Mouse (Mus musculus): ENCODE results near the gene Nkx2-3. TPM values are rescaled to one million over a fixed set of nuclear protein-coding genes. Genes with fewer than 3 reads are reported as not detected.

Gene Nkx2-3
- total RNA-seq (2021): under 1 TPM in 1 of 2 experiments, not detected in 1; 0.12 TPM
- long read RNA-seq, experiment 1: 0 reads
- long read RNA-seq, experiment 2, partial matches to known transcripts: 0 of 1 reads
- long read RNA-seq, experiment 2, other reads (novel, unspliced or antisense): 1 of 1 reads

- no peak for DNase-seq
Observed at GRCm38 (mm10) chr19:43612051-43612450, at the start of gene Nkx2-3. Nkx2-3 (plus strand) TSS chr19:43612325.

GRCm38 (mm10) chr19:43563166-43563565, 49.0 kb upstream of the Nkx2-3 start:
- peak; percentile 32 for DNase-seq

GRCm38 (mm10) chr19:43568298-43568697, 43.8 kb upstream of the Nkx2-3 start:
- DNase-seq: no peak

DNA sequence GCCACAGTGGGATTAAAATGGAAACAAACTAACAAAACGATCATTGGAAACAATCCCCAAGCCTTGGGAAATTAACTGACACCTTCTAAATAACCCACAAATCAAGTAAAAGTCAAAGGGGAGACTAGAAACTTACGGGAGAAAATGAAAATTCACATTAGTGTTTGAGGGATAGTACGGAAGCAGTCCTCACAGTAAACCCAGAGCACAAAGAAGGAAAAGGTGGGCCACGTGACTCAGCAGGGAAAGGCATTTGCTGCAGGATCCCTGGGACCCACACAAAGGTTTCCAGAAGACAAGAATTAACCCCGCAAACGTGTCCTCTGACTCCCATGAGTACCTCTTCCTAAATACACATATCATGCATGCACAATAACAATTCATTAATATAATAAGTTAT, 43.0 kb upstream of the Nkx2-3 start:
- DNase-seq: no peak

DNA sequence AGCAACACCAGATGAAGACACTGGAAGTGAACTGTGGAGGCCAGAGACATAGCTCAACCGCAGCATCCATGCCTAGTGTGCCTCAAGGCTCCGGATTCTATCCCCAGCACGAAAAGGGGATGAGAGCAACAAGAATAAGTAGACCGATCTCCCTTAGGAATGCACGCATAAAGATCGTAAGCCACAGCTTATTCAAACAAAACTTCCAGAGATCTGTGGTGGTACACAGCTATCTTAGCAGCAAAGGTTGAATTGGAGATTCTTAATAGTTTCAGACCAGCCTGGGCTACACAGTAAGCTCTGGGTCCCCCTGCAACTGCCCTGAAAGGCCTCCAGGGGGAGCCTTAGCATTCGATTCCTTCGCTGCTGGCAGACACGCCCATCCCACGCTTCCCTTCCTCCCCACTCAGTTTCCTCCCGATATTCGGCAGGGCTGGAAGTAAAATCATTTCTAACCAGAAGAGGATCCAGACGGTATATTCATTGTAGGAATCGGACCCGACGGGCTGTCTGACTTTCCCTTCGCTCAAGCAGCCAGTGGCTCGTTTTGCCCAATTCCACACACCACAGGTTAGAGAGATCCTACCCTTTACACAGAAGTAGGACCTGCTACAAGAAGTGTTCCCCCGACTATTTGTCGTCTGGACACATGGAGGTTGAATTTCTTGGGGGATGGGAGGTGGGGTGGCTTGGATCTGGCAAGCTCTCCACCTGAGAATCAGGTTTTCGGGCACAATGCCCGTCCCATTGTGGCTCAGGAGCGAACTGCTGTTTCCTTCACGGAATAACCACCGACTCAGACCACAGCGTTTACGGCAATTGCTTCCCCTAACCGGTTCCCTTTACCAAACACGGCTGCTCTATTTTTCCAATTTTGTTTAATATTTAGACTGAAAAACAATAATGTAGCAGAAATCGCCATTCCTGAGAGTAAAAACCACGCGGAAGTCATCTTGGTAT, 41.0 kb upstream of the Nkx2-3 start:
- peak; percentile 82 for DNase-seq

DNA sequence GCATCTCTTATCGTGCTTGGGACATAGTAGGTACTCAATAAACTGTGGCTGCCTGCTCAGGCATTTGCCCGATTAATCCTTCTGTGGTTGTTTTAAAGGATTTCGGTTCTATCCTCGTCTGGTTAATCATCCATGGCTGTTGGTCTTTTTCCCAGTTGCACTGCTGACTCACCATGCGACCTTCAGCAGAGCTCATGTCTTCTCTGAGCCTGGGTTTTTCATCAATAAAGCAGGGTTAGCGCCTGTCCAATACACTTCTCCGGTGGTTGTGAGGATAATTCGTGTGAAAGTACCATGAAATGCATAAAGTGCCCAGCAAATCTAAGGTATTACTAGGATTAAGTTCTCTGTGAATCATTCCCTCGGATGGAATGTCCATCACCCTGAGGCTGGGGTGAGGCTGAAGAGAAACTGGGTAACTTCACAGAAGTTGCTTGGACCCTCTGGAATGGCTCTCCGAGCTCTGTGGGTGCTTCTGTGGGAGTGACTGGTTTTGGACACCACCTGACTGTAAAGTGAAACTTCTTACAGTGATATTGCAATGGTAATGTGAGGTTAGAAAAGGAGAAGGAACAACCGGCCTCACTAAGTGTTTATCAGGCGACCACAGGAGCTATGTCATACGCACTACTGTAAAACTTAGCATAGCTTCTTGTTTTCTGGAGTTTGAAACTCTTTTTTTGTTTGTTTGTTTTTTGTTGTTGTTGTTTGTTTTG, 32.9 kb upstream of the Nkx2-3 start:
- peak; percentile 61 for DNase-seq

DNA sequence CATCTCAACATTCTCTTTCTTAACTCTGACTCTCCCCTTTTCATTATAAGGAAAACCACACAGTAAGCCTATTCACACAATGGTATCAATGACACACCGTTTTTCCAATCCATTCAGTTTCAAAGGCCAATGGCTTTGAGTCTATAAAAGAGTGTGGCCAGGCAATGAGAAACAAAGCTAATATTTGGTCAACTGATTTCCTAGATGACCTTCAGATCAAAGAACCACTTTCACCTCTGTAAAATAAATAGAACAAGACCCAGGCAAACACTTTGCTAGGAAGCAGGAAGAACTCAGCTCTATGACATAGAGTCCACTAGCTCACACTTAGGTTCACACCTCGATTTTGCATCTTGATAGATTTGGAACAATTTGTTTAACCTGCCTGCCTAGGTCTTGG, 30.9 kb upstream of the Nkx2-3 start:
- DNase-seq: no peak

DNA sequence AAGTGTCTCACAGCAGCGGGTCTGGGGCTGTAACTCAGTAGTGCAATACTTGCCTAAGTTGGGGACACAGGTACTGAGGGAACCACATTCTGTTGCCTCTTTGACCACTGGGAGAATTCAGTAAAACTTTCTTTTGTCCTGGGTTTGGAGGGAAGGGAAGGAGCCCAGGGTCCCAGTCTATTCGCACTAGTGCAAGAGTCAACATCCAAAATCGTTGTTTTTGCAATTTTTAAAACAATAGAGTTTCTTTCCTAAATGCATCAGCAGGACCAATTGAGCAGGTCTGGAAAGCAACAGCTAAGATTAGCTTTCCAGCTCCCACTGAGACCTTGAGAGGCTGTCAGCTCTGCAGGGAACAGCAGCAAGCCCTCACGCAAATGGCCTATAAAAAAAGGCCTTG, 28.9 kb upstream of the Nkx2-3 start:
- DNase-seq: no peak

- no peak for DNase-seq
Observed at GRCm38 (mm10) chr19:43583595-43583994, 28.5 kb upstream of the Nkx2-3 start.

- peak; percentile 66 for DNase-seq
Observed at GRCm38 (mm10) chr19:43584788-43585187, 27.3 kb upstream of the Nkx2-3 start.

- no peak for DNase-seq
Observed at GRCm38 (mm10) chr19:43592026-43592425, 20.1 kb upstream of the Nkx2-3 start.

- no peak for DNase-seq
Observed at GRCm38 (mm10) chr19:43596981-43597380, 15.1 kb upstream of the Nkx2-3 start.

- no peak for DNase-seq
Observed at GRCm38 (mm10) chr19:43598741-43599660, 13.1 kb upstream of the Nkx2-3 start.

DNA sequence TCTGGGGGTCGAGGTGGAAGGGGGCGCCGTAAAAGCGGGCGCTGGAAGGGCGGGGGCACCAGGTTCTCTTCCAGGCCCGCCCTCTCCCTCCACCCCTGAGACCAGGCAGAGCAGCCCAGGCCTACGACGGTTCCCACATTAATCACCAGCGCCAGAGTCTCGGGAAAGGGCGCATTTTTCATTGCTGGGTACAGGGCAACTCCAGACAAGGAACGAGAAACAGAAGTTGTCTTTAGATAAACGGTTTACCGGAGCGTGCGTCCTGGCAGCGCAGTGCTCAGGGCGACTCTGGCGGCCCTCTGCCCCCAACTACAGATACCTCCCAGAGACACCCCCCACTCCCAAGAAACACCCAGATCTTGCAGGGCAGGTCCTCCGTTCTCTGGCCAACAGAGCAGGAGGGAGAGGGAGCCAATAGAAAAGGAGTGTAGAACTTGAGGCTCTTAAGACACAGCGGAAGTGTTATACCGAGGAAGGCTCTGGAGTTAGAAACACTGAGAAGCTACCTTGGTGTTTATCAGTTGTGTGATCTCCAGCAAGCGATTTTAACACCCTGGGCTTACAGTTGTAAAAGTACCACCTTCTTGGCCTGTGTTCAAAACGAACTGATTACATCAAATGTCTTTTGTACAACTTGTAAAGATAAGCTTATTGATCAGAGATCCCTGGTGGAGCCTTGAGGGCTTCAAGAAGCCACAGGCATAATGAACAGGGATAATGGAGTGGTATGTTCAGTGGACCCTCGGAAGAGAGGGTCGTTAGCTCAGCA, 12.2 kb upstream of the Nkx2-3 start:
- DNase-seq: no peak

GRCm38 (mm10) chr19:43600545-43601331, 11.4 kb upstream of the Nkx2-3 start:
- no peak for DNase-seq

DNA sequence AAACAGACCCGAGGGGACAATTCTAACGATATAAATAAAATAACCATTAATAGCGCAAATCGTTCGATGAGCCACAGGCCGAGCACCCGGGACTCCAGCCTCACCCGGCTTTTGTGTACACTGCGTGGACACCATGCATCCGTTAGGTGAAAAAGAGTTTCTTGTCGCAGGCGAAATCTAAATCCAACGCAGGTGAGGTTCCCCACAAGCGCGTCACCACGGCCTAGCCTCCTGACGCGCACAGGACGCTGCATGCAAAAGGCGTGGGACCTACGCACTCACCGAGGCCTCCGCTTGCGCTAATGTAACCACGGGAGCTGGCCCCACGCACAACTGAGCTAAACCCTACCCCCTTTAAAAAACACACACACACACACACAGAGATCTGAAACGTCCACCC, 10.7 kb upstream of the Nkx2-3 start:
- DNase-seq: no peak

DNA sequence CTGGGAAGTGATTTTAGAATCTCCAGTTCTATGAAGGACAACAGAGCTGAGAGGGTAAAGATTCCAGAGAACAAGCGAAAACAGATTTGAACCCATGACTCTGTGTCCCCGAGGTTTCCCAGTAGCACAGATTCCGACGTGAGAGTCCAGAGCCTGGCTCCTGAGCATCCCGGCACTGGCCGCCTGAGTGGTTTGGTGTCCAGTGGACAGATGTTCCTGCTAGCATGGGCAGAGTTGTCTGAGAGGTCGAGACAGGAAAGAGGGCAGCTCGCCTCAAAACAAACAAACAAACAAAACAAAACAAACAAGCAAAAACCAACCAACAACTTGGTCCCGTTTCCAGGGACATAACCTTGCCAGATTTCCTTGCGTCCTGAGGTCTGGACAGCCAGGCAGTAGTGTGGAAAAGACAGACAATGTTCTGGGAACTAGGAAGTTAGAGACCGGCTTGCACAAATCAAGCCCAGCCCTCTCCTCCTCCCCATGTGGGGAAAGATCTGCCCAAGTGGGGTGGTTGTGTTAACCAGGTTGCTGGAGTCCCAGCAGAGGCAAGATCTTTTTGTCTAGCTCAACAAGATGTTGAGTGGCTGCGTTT, 10.0 kb upstream of the Nkx2-3 start:
- DNase-seq: no peak

DNA sequence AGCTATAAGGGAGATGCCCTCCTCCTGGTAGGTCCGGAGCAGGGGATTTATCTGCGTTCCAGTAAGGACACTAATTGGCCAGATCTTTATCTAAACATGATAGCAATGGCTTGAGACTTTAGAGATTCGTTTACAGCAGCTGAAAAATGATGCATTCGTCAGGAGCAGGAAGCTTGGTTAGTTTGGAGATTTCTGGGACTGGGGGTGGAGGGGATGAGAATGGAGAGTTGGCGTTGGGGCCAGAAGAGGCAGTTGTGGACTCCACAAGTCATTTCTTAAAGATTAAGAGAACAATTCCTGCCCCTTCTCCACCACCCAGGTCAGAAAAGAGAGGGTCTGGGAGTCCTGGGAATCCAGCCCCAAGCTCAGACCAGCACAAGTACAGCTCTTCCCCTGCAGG, 8.6 kb upstream of the Nkx2-3 start:
- no peak for DNase-seq

DNA sequence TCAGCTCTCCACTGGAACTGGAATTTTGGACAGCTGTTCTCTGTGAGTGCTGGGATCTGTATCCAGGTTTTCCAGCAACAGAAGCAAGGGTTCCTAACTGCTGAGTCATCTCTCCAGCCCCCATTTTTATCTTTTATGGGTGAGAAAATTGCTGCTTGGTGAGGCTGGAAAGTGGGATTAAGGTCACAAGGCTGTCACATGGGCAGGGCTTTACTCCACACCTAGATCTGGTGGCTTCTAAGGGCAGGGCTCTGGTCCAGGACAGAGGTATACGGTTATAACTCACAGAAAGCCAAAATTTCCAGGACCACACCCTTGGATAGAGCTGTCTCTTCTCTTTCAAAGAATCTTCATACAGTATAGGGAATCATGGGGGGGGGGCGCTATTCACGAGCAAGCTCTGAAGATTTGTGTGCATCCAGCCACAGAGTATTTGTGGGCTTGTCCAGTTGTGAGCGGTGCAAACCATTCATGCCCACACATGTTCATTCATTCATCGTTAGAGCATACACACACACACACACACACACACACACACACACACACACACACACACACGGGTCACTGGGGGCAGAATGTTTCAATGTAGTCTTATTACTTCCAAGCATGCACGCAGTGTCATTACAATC, 7.5 kb upstream of the Nkx2-3 start:
- DNase-seq: no peak
